Mouse (Mus musculus) stomach, embryonic 16.5 days (tissue): ENCODE data around the gene Scimp. TPM values are rescaled to one million over a fixed set of nuclear protein-coding genes. Genes with fewer than 3 reads are reported as not detected.
A peak's percentile ranks its signal among the peaks of the same experiment; 100 is the strongest.

Source experiments
- ATAC-seq: fragments of 200-750 bp; cut with Nextera tagmentation; 2 replicates; pipeline ENCODE4 v1.8.0; 2017; ENCODE audit warnings: moderate number of reproducible peaks, moderate TSS enrichment; ENCODE audit not compliant: insufficient read depth, low FRiP score
- H3K27ac ChIP-seq: fragments of 300-500 bp; sonication (generic); 2 replicates; pipeline ENCODE4 v1.5.1; 2014; ENCODE audit warnings: low read length
- H3K27me3 ChIP-seq: fragments of 300-500 bp; sonication (generic); 2 replicates; pipeline ENCODE4 v1.6.1; 2014; ENCODE audit warnings: low read length, control low read depth, mixed read lengths; ENCODE audit not compliant: control insufficient read depth, insufficient read depth
- H3K36me3 ChIP-seq: fragments of 300-500 bp; sonication (generic); 2 replicates; pipeline ENCODE4 v1.6.1; 2014; ENCODE audit warnings: low read length; ENCODE audit not compliant: control insufficient read depth, insufficient read depth
- H3K4me1 ChIP-seq: fragments of 300-500 bp; sonication (generic); 2 replicates; pipeline ENCODE4 v1.6.1; 2014; ENCODE audit warnings: low read length, control low read depth, mixed read lengths; ENCODE audit not compliant: control insufficient read depth, insufficient read depth
- H3K4me2 ChIP-seq: fragments of 300-500 bp; sonication (generic); 2 replicates; pipeline ENCODE4 v1.6.1; 2014; ENCODE audit warnings: low read depth, low read length, mixed read lengths
- H3K4me3 ChIP-seq: fragments of 300-500 bp; sonication (generic); replicated peaks from 2 replicates; pipeline ENCODE4 v1.5.1; 2014; ENCODE audit warnings: mild to moderate bottlenecking, low read length
- H3K9ac ChIP-seq: fragments of 300-500 bp; sonication (generic); 2 replicates; pipeline ENCODE4 v1.6.1; 2014; ENCODE audit warnings: low read length
- H3K9me3 ChIP-seq: fragments of 300-500 bp; sonication (generic); replicated peaks from 2 replicates; pipeline ENCODE4 v1.6.1; 2016; ENCODE audit warnings: low read length, control low read depth; ENCODE audit not compliant: control insufficient read depth
- WGBS: fragments of 180-500 bp; shearing (Covaris S2); extraction: QIAGEN DNeasy Blood & Tissue Kit; methylation state at CpG from one replicate; pipeline ENCODE4 v1.1.7; 2014; 5-methylcytosine and 5-hydroxymethylcytosine counted together
- polyA plus RNA-seq: library from polyadenylated mRNA; unstranded; fragments of >200 nt; fragmentation: Nextera tagmentation; extraction: Ambion mirVana; gene quantifications from 2 replicates; pipeline ENCODE4 v1.2.1, GENCODE M21; 2015

Scimp gene
- polyA plus RNA-seq, 1 experiment from 2014 or later = 0.66 TPM

DNA sequence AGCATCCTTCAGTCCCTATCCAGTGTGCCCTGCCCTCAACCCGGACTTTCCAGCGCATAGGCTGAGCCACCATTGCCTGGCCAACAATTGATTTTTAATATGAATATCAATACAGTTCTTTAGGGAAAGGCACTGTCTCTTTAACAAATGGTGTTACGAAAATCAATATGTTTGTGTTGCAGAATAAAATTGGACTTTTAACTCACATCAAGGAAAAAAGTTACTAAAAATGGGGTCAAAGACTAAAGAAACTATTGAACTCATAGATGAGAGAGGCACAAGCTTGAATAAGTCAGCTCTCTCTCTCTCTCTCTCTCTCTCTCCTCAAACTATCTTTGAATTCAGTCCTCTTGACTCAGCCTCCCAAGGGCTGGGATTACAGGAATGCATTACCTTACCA lies 24.6 kb upstream of the Scimp start:
- Histone ChIP-seq H3K36me3 (no peaks in the 10 kb centered on the region), H3K4me2 (no peak overlapping the region), H3K9ac (no peak overlapping the region), H3K4me3 (no peak overlapping the region), H3K27ac (no peak overlapping the region), H3K9me3 (no peaks in the 10 kb centered on the region), H3K4me1 (no peaks in the 10 kb centered on the region), H3K27me3 (no peaks in the 10 kb centered on the region)
- no peak for ATAC-seq
- 89% methylated on average over 3 of the region's 3 CpGs for WGBS

DNA sequence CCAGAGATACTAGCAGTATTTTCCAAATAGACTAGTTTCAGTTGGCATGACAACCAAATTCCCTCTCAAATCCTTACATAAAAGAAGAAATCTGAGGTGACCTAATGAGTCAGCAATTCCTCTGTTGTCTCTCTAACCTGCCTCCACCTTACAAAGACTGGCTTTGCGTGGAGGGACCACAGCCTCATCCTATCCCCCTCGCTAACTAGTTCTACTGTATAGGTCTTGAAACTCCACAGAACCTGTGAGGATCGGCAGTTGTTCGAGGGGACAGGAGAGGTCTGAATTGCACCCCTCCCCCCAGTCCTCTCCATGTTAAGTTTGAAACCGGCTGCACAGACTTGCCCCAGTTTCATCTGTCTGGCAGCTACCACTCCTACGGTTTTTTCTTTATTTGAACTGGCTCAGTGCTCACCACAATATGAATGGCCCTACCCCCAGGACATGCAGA lies 23.0 kb upstream of the Scimp start:
- 58% methylated on average over 6 of the region's 6 CpGs for WGBS
- Histone ChIP-seq H3K9ac (no peak overlapping the region), H3K9me3 (no peaks in the 10 kb centered on the region), H3K27ac (no peak overlapping the region), H3K4me2 (no peak overlapping the region), H3K27me3 (no peaks in the 10 kb centered on the region), H3K4me1 (no peaks in the 10 kb centered on the region), H3K4me3 (no peak overlapping the region), H3K36me3 (no peaks in the 10 kb centered on the region)
- no peak for ATAC-seq

DNA sequence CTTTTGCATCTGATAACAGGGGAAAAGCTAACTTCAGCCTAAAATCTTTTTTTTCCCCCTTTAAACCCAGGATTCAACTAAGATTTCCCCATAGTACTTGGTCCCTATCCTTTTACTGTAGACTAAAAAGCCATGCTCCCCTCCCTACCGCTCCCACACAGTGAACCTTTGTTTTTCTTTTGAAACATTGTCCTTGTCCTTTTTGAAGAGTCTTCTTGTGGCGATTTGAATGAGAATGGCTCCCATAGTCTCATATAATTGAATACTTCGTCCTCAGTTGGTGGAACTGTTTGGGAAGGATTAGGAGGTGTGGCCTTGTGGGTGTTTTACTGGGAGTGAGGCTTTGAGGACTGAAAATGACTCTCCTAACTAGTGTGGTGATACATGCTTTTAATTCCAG lies 21.4 kb upstream of the Scimp start:
- no peaks in the 10 kb centered on the region for H3K27me3 ChIP-seq

DNA sequence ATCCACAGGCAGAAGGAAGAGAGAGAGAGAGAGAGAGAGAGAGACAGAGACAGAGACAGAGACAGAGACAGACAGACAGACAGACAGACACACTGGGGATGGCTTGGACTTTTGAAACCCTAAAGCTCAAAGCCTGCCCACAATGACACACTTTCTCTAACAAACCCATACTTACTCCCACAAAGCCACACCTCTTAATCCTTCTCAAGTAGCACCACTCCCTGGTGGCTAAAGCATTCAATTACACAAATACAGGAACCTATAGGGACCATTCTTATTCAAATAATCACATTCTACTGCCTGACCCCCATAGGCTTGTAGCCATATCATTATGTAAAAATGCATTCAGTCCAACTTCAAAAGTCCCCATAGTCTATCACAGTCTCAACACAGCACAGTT lies 21.0 kb upstream of the Scimp start:
- H3K27ac ChIP-seq = no peak overlapping the region
- H3K4me1 ChIP-seq = no peaks in the 10 kb centered on the region
- no peak overlapping the region for H3K9ac ChIP-seq
- no peaks in the 10 kb centered on the region for H3K36me3 ChIP-seq
- H3K27me3 ChIP-seq = no peaks in the 10 kb centered on the region
- H3K4me3 ChIP-seq = no peak overlapping the region
- no peak for ATAC-seq
- no peaks in the 10 kb centered on the region for H3K9me3 ChIP-seq
- no peak overlapping the region for H3K4me2 ChIP-seq

More for the DNA sequence above, 21.4 kb upstream of the Scimp start:
- no peak for ATAC-seq
- 75% methylated on average over 3 of the region's 3 CpGs for WGBS
- Histone ChIP-seq H3K9me3 (no peaks in the 10 kb centered on the region), H3K9ac (no peak overlapping the region), H3K4me1 (no peaks in the 10 kb centered on the region), H3K4me2 (no peak overlapping the region), H3K36me3 (no peaks in the 10 kb centered on the region), H3K27ac (no peak overlapping the region), H3K4me3 (no peak overlapping the region)

DNA sequence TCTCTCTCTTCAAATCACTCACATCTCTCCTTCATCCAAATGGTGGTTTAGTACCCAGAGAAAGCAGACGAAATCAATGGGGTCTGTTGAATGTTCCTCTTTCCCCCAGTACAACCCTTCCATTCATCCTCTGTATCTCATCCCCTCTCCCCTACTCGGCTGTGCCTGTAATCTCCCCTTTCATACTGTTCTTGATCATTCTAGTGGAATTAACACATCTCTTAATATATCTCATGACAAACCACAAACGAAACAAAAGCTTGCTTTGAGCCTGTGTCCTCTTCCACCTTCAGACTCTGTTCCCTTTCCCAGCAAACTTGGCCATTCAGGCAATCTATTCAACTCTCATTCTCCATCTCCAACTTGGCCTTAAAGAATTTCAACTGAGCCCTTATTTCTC lies 18.8 kb upstream of the Scimp start:
- ATAC-seq = no peak
- Histone ChIP-seq H3K9me3 (no peaks in the 10 kb centered on the region), H3K4me2 (no peak overlapping the region)

DNA sequence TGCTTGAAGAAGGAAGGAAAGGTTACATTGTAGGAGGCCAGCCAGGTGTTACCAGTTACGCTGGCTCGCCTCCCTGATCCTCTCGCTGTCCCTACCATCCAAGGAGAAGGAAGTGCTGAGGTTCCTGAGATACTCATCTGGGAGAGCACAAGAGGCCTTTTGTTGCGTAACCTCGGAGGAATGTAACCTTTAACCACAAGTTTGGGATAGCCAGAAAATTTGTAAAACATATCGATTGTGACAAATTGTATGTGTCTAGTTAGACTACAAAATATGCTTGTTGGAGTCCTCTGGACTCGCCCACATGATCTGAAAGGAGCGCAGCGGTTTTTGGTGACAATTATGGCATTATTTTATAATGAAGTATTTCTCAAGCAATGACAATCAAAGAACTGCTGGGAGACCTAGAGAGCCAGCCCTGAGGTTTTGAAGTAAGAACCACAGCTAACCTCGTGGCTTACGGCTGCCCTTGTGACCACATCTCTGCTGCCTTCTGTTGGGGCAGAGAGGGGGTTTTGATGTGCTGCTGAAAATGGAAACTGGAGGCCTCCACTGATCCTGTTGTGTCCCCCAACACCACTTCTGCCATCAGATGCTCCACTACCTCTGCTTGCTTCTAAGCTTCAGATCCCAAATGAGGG lies 16.7 kb upstream of the Scimp start:
- H3K27ac ChIP-seq = no peak overlapping the region
- no peaks in the 10 kb centered on the region for H3K27me3 ChIP-seq
- H3K4me2 ChIP-seq = no peak overlapping the region
- H3K9ac ChIP-seq = no peak overlapping the region
- H3K4me3 ChIP-seq = no peak overlapping the region
- H3K36me3 ChIP-seq = no peaks in the 10 kb centered on the region
- H3K4me1 ChIP-seq = no peaks in the 10 kb centered on the region
- H3K9me3 ChIP-seq = no peaks in the 10 kb centered on the region
- 73% methylated on average over 11 of the region's 11 CpGs for WGBS
- no peak for ATAC-seq

More for the DNA sequence above, 18.8 kb upstream of the Scimp start:
- Histone ChIP-seq H3K27me3 (no peaks in the 10 kb centered on the region), H3K9ac (no peak overlapping the region), H3K4me1 (no peaks in the 10 kb centered on the region), H3K36me3 (no peaks in the 10 kb centered on the region), H3K4me3 (no peak overlapping the region), H3K27ac (no peak overlapping the region)
- 68% methylated on average over 3 of the region's 3 CpGs for WGBS

DNA sequence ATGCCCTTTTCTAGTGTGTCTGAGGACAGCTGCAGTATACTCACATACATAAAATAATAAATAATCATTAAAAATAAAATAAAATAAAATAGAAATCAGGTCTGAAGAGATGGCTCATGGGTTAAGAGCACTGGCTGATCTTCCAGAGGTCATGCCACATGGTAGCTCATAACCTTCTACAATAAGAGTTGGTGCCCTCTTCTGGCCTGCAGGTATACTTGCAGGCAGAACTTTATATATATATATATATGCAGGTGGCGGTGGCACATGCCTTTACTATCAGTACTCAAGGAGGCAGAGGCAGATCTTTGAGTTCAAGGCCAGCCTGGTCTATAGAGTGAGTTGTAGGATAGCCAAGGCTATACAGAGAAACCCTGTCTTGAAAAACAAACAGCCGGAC lies 13.8 kb upstream of the Scimp start:
- no peak overlapping the region for H3K4me3 ChIP-seq
- H3K36me3 ChIP-seq = no peaks in the 10 kb centered on the region
- H3K9ac ChIP-seq = no peak overlapping the region
- 86% methylated on average over 2 of the region's 2 CpGs for WGBS
- ATAC-seq = no peak
- H3K4me1 ChIP-seq = no peaks in the 10 kb centered on the region
- no peak overlapping the region for H3K27ac ChIP-seq
- H3K9me3 ChIP-seq = no peaks in the 10 kb centered on the region
- no peak overlapping the region for H3K4me2 ChIP-seq
- no peaks in the 10 kb centered on the region for H3K27me3 ChIP-seq

DNA sequence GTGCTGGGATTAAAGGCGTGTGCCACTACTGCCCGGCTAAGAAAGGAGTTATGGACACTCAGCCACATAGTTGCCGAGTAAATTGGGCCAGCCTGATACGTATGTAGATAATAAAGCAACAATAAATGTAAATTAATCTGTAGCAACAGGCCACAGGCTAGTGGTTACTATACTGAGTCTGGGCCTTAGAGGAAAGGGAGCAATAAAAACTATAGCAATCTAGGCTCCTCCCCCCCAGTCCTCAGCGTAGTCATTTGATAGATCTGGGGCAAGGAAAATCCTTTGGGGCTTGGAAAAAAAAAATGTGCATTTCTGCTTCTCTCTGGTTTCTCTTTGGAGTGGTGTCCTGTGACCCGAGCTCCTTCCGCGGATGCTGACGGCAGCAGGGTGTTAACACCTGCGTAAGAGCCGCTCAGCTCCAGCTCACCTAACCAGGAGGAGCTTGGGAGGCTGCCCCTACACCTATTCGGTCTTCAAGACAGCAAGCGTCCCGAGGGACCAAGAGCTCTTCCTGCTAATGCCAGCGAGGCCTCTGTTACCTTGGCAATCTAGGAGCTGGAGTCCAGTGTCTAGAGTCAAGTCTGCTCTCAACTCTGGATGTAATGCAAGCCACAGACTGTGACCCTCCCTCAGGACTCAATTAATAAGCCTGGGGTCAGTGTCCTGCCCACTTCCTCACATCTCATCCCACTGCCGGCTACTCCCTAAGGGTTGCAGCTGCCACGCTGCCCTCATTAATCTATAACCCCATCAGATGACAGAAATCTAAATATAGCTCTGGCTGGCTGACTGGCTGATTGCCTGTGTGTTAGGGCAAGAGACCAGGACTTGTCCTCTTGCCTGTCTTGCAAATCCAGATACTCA lies 9.6 kb upstream of the Scimp start:
- Histone ChIP-seq H3K27ac (no peak overlapping the region), H3K27me3 (no peaks in the 10 kb centered on the region), H3K9me3 (no peaks in the 10 kb centered on the region), H3K36me3 (no peaks in the 10 kb centered on the region), H3K9ac (no peak overlapping the region), H3K4me2 (no peak overlapping the region), H3K4me1 (no peaks in the 10 kb centered on the region), H3K4me3 (no peak overlapping the region)
- WGBS = 36% methylated on average over 17 of the region's 17 CpGs
- peak; percentile 50; the same call in 1 of the 2 replicates for ATAC-seq

DNA sequence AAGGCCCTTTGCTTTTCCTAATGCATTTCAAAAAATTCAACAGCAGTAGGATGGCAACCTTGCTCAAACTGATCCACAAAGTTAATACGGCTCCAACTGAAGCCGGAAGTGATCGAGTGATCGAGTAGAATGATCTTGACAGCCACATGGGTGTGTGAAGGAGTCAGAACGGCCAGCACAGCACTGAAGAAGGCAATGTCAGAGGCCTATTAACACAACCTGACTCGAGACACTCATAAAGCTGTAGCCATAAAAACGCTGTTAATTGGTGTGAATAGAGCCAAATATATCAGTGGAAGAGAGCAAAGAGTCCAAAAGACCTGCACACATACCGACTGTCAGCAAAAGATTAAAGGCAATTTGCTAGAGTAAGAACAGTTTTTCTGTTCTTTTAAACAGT lies 7.7 kb upstream of the Scimp start:
- no peaks in the 10 kb centered on the region for H3K4me1 ChIP-seq
- WGBS = 78% methylated on average over 8 of the region's 8 CpGs
- H3K27ac ChIP-seq = no peak overlapping the region
- no peak overlapping the region for H3K9ac ChIP-seq
- no peak overlapping the region for H3K4me3 ChIP-seq
- no peak for ATAC-seq
- H3K9me3 ChIP-seq = no peaks in the 10 kb centered on the region
- H3K27me3 ChIP-seq = no peaks in the 10 kb centered on the region
- H3K36me3 ChIP-seq = no peaks in the 10 kb centered on the region
- no peak overlapping the region for H3K4me2 ChIP-seq
